Mouse (Mus musculus) heart, postnatal 0 days (tissue): ENCODE data around the gene Ap4b1.
A peak's percentile ranks its signal among the peaks of the same experiment; 100 is the strongest.

Source experiments
- CTCF ChIP-seq: IDR thresholded peaks from 2 replicates; pipeline ENCODE4 v1.5.1; 2016; ENCODE audit warnings: antibody characterized with exemption, control low read depth, low read depth
- EP300 ChIP-seq: IDR thresholded peaks from 2 replicates; pipeline ENCODE4 v1.6.1; 2016; ENCODE audit warnings: antibody characterized with exemption, low read depth

- no peak for TF ChIP-seq CTCF
- 0 out of 2 replicates have a peak, but pooled peaks have one; percentile 40 for TF ChIP-seq EP300
Observed at GRCm38 (mm10) chr3:103766789-103767188, 42.5 kb upstream of the Ap4b1 start.
